Mouse (Mus musculus) neural tube, embryonic 13.5 days (tissue): ENCODE results near the gene Gck. TPM values are rescaled to one million over a fixed set of nuclear protein-coding genes. Genes with fewer than 3 reads are reported as not detected.

Experiments used
- ATAC-seq: fragments of 200-750 bp; cut with Nextera tagmentation; 2 replicates; pipeline ENCODE4 v1.8.0; 2017; ENCODE audit warnings: low read depth, mild to moderate bottlenecking, moderate TSS enrichment, moderate library complexity
- H3K27ac ChIP-seq: fragments of 300-500 bp; sonication (generic); replicated peaks from 2 replicates; pipeline ENCODE4 v1.5.1; 2015; ENCODE audit warnings: moderate library complexity, mild to moderate bottlenecking, inconsistent platforms
- H3K27me3 ChIP-seq: fragments of 300-500 bp; sonication (generic); 2 replicates; pipeline ENCODE4 v1.6.1; 2015; ENCODE audit warnings: mild to moderate bottlenecking, inconsistent platforms
- H3K36me3 ChIP-seq: fragments of 300-500 bp; sonication (generic); 2 replicates; pipeline ENCODE4 v1.6.1; 2015; ENCODE audit warnings: mild to moderate bottlenecking, inconsistent platforms
- H3K4me1 ChIP-seq: fragments of 300-500 bp; sonication (generic); replicated peaks from 2 replicates; pipeline ENCODE4 v1.6.1; 2015; ENCODE audit warnings: inconsistent platforms
- H3K4me2 ChIP-seq: fragments of 300-500 bp; sonication (generic); 2 replicates; pipeline ENCODE4 v1.6.1; 2015; ENCODE audit warnings: inconsistent platforms, mild to moderate bottlenecking, moderate library complexity
- H3K4me3 ChIP-seq: fragments of 300-500 bp; sonication (generic); 2 replicates; pipeline ENCODE4 v1.5.1; 2015; ENCODE audit warnings: mild to moderate bottlenecking, inconsistent platforms
- H3K9ac ChIP-seq: fragments of 300-500 bp; sonication (generic); 2 replicates; pipeline ENCODE4 v1.6.1; 2015; ENCODE audit warnings: moderate library complexity, mild to moderate bottlenecking, inconsistent platforms
- H3K9me3 ChIP-seq: fragments of 300-500 bp; sonication (generic); 2 replicates; pipeline ENCODE4 v1.6.1; 2016; ENCODE audit warnings: inconsistent platforms
- WGBS: fragments of 180-500 bp; shearing (Covaris S2); methylation state at CpG from one replicate; pipeline ENCODE4 v1.1.7; 2015; 5-methylcytosine and 5-hydroxymethylcytosine counted together
- polyA plus RNA-seq: library from polyadenylated mRNA; unstranded; fragments of >200 nt; fragmentation: Nextera tagmentation; extraction: Ambion mirVana; gene quantifications from 2 replicates; pipeline ENCODE4 v1.2.1, GENCODE M21; 2015

The Gck gene
- polyA plus RNA-seq, 1 experiment from 2014 or later = 3.0 TPM

DNA sequence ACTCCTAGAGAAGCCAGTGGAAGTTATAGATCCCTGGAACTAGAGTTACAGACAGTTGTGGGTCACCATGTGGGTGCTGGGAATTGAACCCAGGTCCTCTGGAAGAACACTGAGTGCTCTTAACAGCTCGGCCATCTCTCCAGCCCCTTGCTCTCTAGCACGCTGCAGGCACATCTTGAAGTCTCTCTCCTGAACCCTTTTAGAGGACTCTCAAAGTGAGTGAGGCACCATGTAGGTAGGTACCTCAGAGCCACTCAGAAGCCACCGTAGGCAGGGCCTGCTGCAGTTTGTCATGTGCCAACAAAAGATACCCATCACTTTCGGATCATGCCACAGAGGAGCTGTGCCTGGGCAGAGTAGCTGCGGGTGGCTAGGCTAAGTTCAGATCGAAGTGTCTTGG lies 45.0 kb downstream of the Gck start:
- no peaks in the 10 kb centered on the region for H3K36me3 ChIP-seq
- H3K4me2 ChIP-seq = no peak overlapping the region
- H3K27ac ChIP-seq = no peak overlapping the region
- peaks cover 36% of the 10 kb centered on the region for H3K4me1 ChIP-seq
- 93% methylated on average over 6 of the region's 6 CpGs for WGBS
- no peak for ATAC-seq
- no peaks in the 10 kb centered on the region for H3K9me3 ChIP-seq
- no peak overlapping the region for H3K9ac ChIP-seq
- 0 out of 2 replicates have a peak, but pooled peaks cover 3% of the 10 kb centered on the region for H3K27me3 ChIP-seq
- H3K4me3 ChIP-seq = no peak overlapping the region

- Histone ChIP-seq H3K4me2 (no peak overlapping the region), H3K27ac (peak overlapping the region; percentile 24; the same call in 1 of the 2 replicates), H3K4me3 (no peak overlapping the region), H3K27me3 (0 out of 2 replicates have a peak, but pooled peaks cover 3% of the 10 kb centered on the region), H3K36me3 (no peaks in the 10 kb centered on the region), H3K9me3 (no peaks in the 10 kb centered on the region), H3K4me1 (peaks cover 36% of the 10 kb centered on the region), H3K9ac (no peak overlapping the region)
- 72% methylated on average over 19 of the region's 19 CpGs for WGBS
- ATAC-seq = no peak
These were observed 45.5 kb downstream of the Gck start for GRCm38 (mm10) chr11:5904357-5904756.

GRCm38 (mm10) chr11:5903844-5904243 lies 46.0 kb downstream of the Gck start:
- peak overlapping the region; percentile 24; the same call in 1 of the 2 replicates for H3K27ac ChIP-seq
- no peak overlapping the region for H3K4me2 ChIP-seq
- peaks cover 5% of the 10 kb centered on the region; the same call in 1 of the 2 replicates for H3K27me3 ChIP-seq
- H3K36me3 ChIP-seq = no peaks in the 10 kb centered on the region
- no peaks in the 10 kb centered on the region for H3K9me3 ChIP-seq
- H3K4me3 ChIP-seq = no peak overlapping the region
- ATAC-seq = no peak
- 84% methylated on average over 2 of the region's 2 CpGs for WGBS
- no peak overlapping the region for H3K9ac ChIP-seq
- peaks cover 36% of the 10 kb centered on the region for H3K4me1 ChIP-seq

GRCm38 (mm10) chr11:5902390-5902789 lies 47.5 kb downstream of the Gck start:
- Histone ChIP-seq H3K4me3 (peak overlapping the region; percentile 41), H3K9me3 (no peaks in the 10 kb centered on the region), H3K4me2 (peak overlapping the region; percentile 71), H3K27me3 (peaks cover 20% of the 10 kb centered on the region), H3K36me3 (no peaks in the 10 kb centered on the region), H3K4me1 (peaks cover 43% of the 10 kb centered on the region), H3K27ac (peak overlapping the region; percentile 87), H3K9ac (peak overlapping the region; percentile 75)
- peak; percentile 37; the same call in 1 of the 2 replicates for ATAC-seq
- 2% methylated on average over 6 of the region's 6 CpGs for WGBS

DNA sequence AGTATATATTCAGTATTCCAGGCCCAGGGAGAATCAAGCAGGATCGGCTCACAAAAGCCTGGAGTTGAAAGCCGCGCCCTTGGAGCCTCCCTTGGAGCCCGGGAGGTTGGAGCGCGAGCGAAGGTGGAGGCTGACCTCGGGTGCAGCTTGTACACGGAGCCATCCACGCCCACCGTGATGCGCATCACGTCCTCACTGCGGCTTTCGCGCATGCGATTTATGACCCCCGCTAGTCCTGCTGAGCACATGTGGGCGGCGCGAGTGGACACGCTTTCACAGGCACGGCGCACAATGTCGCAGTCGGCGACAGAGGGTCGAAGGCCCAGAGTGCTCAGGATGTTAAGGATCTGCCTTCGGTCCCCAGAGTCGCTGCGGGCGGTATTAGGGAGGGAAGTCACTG lies 47.9 kb downstream of the Gck start:
- H3K36me3 ChIP-seq = no peaks in the 10 kb centered on the region
- H3K4me3 ChIP-seq = peak overlapping the region; percentile 41
- H3K4me2 ChIP-seq = peak overlapping the region; percentile 71
- ATAC-seq = peak; percentile 79
- WGBS = under 1% methylated on average over 32 of the region's 32 CpGs
- peaks cover 22% of the 10 kb centered on the region for H3K27me3 ChIP-seq
- H3K27ac ChIP-seq = peak overlapping the region; percentile 87
- H3K9me3 ChIP-seq = no peaks in the 10 kb centered on the region
- peak overlapping the region; percentile 75 for H3K9ac ChIP-seq
- H3K4me1 ChIP-seq = peaks cover 47% of the 10 kb centered on the region

DNA sequence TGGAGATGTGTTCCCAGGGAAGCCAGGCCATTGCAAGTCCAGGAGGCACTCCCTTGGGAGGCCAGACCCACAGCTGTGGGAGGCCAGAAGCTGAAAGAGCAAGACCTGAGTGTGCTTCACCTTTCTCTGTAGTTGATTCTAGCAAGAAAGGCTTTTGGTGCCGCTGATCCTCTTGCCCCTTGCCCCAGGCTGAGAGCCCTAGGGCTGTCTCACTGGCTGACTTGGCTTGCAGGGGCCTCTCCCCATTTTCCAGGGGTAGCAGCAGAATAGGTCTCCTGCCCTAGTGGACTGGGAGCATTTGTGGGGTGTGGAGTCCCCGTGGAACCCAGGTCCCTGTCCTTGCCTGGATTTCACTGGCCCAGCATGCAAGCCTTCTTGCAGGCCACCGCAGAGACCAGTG lies 48.6 kb downstream of the Gck start:
- H3K27ac ChIP-seq = peak overlapping the region; percentile 87
- no peaks in the 10 kb centered on the region for H3K36me3 ChIP-seq
- H3K4me2 ChIP-seq = peak overlapping the region; percentile 71
- peaks cover 22% of the 10 kb centered on the region for H3K27me3 ChIP-seq
- peak overlapping the region; percentile 75 for H3K9ac ChIP-seq
- peak overlapping the region; percentile 41 for H3K4me3 ChIP-seq
- H3K9me3 ChIP-seq = no peaks in the 10 kb centered on the region
- H3K4me1 ChIP-seq = peaks cover 47% of the 10 kb centered on the region
- 17% methylated on average over 3 of the region's 3 CpGs for WGBS
- ATAC-seq = no peak

- ATAC-seq = no peak
- H3K4me1 ChIP-seq = peaks cover 44% of the 10 kb centered on the region
- no peak overlapping the region for H3K27ac ChIP-seq
- no peaks in the 10 kb centered on the region for H3K36me3 ChIP-seq
- 92% methylated on average over 10 of the region's 10 CpGs for WGBS
- no peak overlapping the region for H3K4me2 ChIP-seq
- H3K27me3 ChIP-seq = peaks cover 22% of the 10 kb centered on the region
- no peak overlapping the region for H3K9ac ChIP-seq
- H3K9me3 ChIP-seq = no peaks in the 10 kb centered on the region
- H3K4me3 ChIP-seq = no peak overlapping the region
These were observed 50.6 kb downstream of the Gck start for GRCm38 (mm10) chr11:5899286-5899685.

DNA sequence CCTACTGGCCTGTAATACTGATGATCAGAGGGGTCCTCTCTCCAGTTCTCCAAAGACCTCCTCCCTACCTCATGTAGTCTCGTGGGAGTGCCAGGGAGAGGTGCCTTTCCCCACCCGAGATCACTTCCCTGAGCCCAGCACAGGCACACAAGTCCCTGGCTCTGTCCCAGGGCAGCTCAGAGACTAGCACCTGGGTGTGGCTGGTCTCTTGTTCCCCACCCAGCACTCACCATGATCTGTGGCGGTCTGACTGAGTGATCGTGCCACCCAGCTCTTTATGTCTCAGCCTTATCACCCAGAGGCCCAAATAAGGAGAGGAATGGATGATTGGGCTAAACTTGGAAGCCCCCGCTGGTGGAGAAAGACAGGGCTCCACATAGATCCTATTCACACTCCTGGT lies 51.4 kb downstream of the Gck start, which contains the start of gene Myl7:
Gene Myl7, minus strand, starts transcription at position 252 of the 400 bp plus-strand sequence.
- ATAC-seq = no peak
- peaks cover 22% of the 10 kb centered on the region for H3K27me3 ChIP-seq
- H3K4me2 ChIP-seq = no peak within 1 kb of the TSS
- H3K4me1 ChIP-seq = peaks cover 43% of the 10 kb centered on the region
- H3K9ac ChIP-seq = no peak within 1 kb of the TSS
- WGBS = 77% methylated on average over 5 of the region's 5 CpGs
- H3K27ac ChIP-seq = no peak within 1 kb of the TSS
- no peaks in the 10 kb centered on the region for H3K9me3 ChIP-seq
- H3K4me3 ChIP-seq = no peak within 1 kb of the TSS
- no peaks in the 10 kb centered on the region for H3K36me3 ChIP-seq

GRCm38 (mm10) chr11:5897839-5898238 lies 52.0 kb downstream of the Gck start:
- H3K9me3 ChIP-seq = no peaks in the 10 kb centered on the region
- H3K27ac ChIP-seq = no peak overlapping the region
- no peak overlapping the region for H3K4me3 ChIP-seq
- H3K4me2 ChIP-seq = no peak overlapping the region
- H3K4me1 ChIP-seq = peaks cover 44% of the 10 kb centered on the region
- ATAC-seq = no peak
- H3K36me3 ChIP-seq = no peaks in the 10 kb centered on the region
- peaks cover 22% of the 10 kb centered on the region for H3K27me3 ChIP-seq
- H3K9ac ChIP-seq = no peak overlapping the region
- 12% methylated on average over 10 of the region's 10 CpGs for whole genome bisulfite sequencing

GRCm38 (mm10) chr11:5897230-5897629 lies 52.7 kb downstream of the Gck start:
- H3K9me3 ChIP-seq = no peaks in the 10 kb centered on the region
- no peak overlapping the region for H3K27ac ChIP-seq
- 0 out of 2 replicates have a peak overlapping the region, but pooled peaks have one; percentile 18 for H3K4me2 ChIP-seq
- peaks cover 22% of the 10 kb centered on the region for H3K27me3 ChIP-seq
- no peak overlapping the region; the same call in 1 of the 2 replicates for H3K9ac ChIP-seq
- H3K4me3 ChIP-seq = no peak overlapping the region
- 24% methylated on average over 16 of the region's 16 CpGs for WGBS
- peaks cover 44% of the 10 kb centered on the region for H3K4me1 ChIP-seq
- no peak for ATAC-seq
- H3K36me3 ChIP-seq = no peaks in the 10 kb centered on the region

DNA sequence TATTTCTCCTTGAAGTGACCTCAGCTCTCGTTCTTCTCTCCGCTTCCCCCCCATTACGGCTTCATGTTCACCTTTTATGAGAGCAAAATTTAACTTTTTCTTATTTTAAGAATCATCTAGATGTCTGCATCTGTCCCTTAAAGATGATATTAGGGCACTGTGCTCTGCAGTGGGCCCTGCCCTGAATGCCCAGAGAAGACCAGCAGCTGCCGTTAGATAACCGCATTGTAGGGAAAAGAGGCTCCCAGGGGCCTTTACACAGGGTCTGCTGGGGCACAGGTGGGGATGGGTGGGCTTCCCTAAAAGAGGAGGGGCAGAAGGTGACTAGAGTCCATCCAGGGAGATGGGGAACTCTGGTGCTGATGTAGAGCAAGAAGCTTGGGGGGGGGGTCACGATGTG lies 56.1 kb downstream of the Gck start:
- Histone ChIP-seq H3K27me3 (peaks cover 16% of the 10 kb centered on the region), H3K27ac (no peak overlapping the region), H3K4me2 (no peak overlapping the region), H3K9ac (no peak overlapping the region), H3K9me3 (no peaks in the 10 kb centered on the region), H3K4me3 (no peak overlapping the region), H3K4me1 (peaks cover 53% of the 10 kb centered on the region), H3K36me3 (no peaks in the 10 kb centered on the region)
- ATAC-seq = no peak
- WGBS = 60% methylated on average over 6 of the region's 6 CpGs

GRCm38 (mm10) chr11:5892810-5893368 lies 57.0 kb downstream of the Gck start:
- no peaks in the 10 kb centered on the region for H3K9me3 ChIP-seq
- H3K4me1 ChIP-seq = peaks cover 54% of the 10 kb centered on the region
- no peak overlapping the region for H3K4me2 ChIP-seq
- no peaks in the 10 kb centered on the region for H3K36me3 ChIP-seq
- peaks cover 7% of the 10 kb centered on the region; the same call in 1 of the 2 replicates for H3K27me3 ChIP-seq
- ATAC-seq = no peak
- H3K4me3 ChIP-seq = no peak overlapping the region
- no peak overlapping the region for H3K27ac ChIP-seq
- 37% methylated on average over 4 of the region's 4 CpGs for WGBS
- H3K9ac ChIP-seq = no peak overlapping the region

DNA sequence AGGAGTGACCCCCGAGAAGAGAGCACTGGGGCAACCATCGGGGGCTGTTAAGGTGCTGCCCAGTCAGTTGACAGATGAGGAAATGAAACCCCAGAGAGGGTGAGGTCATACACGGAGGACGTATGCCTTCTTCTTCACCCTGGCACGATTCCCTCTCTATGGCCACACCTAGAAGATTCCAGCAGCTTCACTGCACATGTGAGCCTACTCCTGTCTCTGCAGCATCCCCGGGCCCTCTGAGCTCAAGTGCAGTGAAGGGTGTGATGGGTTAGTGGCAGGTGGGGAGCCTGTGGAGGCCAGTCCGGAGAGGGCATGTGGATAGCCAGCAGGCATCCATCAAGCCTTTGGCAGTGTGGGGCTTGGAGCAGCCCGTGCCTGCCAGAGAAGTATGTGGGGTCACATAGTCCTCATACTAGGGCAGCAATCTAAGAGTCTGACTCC lies 57.7 kb downstream of the Gck start:
- Histone ChIP-seq H3K9ac (no peak overlapping the region), H3K4me2 (no peak overlapping the region), H3K4me1 (peaks cover 54% of the 10 kb centered on the region), H3K27me3 (0 out of 2 replicates have a peak, but pooled peaks cover under 1% of the 10 kb centered on the region), H3K27ac (peak overlapping the region; percentile 52), H3K4me3 (no peak overlapping the region), H3K9me3 (no peaks in the 10 kb centered on the region), H3K36me3 (no peaks in the 10 kb centered on the region)
- ATAC-seq = no peak; the same call in 1 of the 2 replicates
- 48% methylated on average over 8 of the region's 8 CpGs for WGBS
